Mouse (Mus musculus) embryonic fibroblast, embryonic 13.5 days (primary cell): ENCODE measurements at regions not wholly inside any gene's neighbourhood (a gene's known extent, or its start where the extent isn't known, plus 50 kb on each side); places are given as distances from the start of the nearest gene placed in this dataset.

Source experiments
- CTCF ChIP-seq: IDR thresholded peaks from 2 replicates; pipeline ENCODE4 v1.5.1; 2011; ENCODE audit warnings: mild to moderate bottlenecking, control low read depth, low read length, moderate library complexity, borderline replicate concordance; ENCODE audit not compliant: insufficient read depth
- POLR2A ChIP-seq: IDR thresholded peaks from 2 replicates; pipeline ENCODE4 v1.6.1; 2011; ENCODE audit warnings: low read depth, mild to moderate bottlenecking, control low read depth, low read length, moderate library complexity

DNA sequence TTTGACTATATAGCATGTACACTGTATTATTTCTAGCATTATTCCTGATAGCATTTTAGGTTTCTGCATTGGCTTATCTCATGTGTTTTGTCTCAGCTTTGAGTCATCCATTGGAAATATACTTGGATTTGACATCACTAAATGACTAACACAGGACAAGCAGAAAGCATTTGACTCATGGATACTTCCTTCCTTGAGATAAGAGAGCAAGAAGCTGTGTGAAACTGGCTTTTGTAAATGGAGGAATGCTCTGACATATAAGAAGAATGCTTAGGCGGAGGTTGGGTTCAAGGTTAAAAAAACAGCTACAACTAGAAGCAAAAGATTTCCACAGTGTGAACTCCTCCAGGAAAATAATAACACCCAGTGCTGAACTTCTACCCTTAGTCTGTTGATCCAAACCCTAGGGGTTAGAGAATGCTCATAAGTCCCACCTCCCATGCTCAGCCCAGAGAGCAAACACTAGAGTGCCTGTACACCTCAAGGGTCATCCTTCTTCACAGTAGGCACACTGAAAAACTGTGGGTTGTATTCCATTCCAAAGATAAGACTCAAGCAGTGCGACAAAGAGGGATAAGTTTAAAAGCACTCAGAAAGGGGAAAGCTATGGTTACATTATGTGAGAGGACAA, 528.0 kb upstream of the Plxna2 start:
- TF ChIP-seq POLR2A = no peak
- TF ChIP-seq CTCF = no peak
